Mouse (Mus musculus): ENCODE data around the gene Fam208b.

- TF ChIP-seq CTCF (IDR thresholded peaks at IDR 0.05; ENCODE audit: low read depth) (no peak), EP300 (optimal IDR thresholded peaks at IDR 0.05) (no peak)
These were observed 47.0 kb downstream of the Fam208b start for GRCm38 (mm10) chr13:3563953-3564352.

Data from stomach, postnatal 0 days (tissue).